Mouse (Mus musculus): ENCODE data around the gene Fto. TPM values are rescaled to one million over a fixed set of nuclear protein-coding genes. Genes with fewer than 3 reads are reported as not detected.

Fto gene
- polyA plus RNA-seq, 1 experiment from 2014 or later = 113 TPM

DNA sequence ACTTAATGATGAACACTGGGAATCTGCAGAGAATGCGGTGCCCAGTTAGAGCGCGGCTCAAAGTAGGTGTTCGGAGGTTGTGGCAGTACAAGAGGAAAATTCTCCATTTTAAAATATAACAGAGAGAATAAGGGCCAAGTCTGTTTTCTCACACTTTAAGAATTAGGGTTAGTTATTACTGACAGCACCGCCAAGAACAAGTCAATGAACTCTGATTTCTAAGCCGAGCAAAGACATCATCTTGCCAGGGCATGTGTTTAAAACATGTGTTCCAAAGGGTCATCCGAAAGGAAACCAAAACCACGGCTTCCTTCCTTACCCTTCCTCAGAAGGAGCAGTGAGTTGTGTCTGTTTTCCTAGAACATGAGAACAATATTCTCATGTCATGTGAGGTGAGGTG lies 226.3 kb downstream of the Fto start:
- Histone ChIP-seq H3K27me3 (ENCODE audit: control insufficient read depth, insufficient read depth, low read length) (no peaks in the 10 kb centered on the region), H3K36me3 (ENCODE audit: control insufficient read depth, insufficient read depth, low read length) (no peaks in the 10 kb centered on the region), H3K4me2 (ENCODE audit: low read depth) (no peak overlapping the region), H3K4me1 (ENCODE audit: control insufficient read depth, insufficient read depth, low read length) (peaks cover 9% of the 10 kb centered on the region), H3K9ac (ENCODE audit: low read length) (no peak overlapping the region), H3K4me3 (ENCODE audit: low read depth, low read length) (no peak overlapping the region), H3K9me3 (ENCODE audit: control insufficient read depth, low read length) (no peaks in the 10 kb centered on the region), H3K27ac (ENCODE audit: low read depth, low read length) (no peak overlapping the region)
- WGBS = 88% methylated on average over 8 of the region's 8 CpGs
- ATAC-seq (ENCODE audit: insufficient read depth, low FRiP score, low TSS enrichment) (no peak), DNase-seq (ENCODE audit: low spot score) (no peak)

DNA sequence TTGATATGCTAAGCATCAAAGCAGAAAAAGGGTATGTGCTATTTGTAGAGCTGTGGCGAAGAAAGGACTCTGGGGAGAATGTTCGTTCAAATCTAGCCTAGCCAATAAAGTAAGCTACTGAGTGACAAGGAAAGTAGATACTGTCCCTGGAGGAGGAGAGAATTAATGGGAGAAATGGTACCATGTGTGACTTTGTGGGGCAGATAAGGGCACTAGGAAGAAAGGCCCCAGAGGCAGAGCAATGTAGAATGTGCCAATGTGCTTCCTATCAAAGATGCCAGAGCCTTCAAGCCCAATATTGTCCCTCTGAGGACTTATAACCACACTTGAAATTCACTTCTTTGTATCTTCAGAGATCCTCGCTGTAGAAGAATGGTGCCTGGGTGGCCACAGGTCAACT lies 227.9 kb downstream of the Fto start:
- WGBS = 97% methylated on average over 3 of the region's 3 CpGs

DNA sequence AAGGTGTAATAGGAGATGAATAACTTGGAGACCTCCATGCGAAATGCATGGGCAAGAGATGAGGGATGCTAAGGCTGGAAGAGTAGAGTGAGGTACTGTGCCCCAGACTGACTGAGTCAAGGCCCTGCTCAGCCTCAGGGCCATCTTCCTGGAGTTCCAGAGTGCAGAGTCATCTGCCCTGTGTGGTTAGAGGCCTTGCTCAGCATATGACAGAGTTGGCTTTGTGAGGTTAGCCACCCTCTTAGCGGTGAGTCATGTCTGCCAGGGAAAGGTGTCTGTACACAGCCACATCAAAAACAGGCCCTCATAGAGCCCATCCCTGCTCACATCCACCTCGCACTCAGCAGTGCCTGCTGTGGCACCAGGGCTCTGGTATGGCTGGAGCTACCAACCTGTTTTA lies 232.2 kb downstream of the Fto start:
- DNase-seq (ENCODE audit: low spot score) (no peak), ATAC-seq (ENCODE audit: insufficient read depth, low FRiP score, low TSS enrichment) (no peak)
- Histone ChIP-seq H3K9me3 (ENCODE audit: control insufficient read depth, low read length) (no peaks in the 10 kb centered on the region), H3K4me2 (ENCODE audit: low read depth) (no peak overlapping the region), H3K36me3 (ENCODE audit: control insufficient read depth, insufficient read depth, low read length) (no peaks in the 10 kb centered on the region), H3K4me1 (ENCODE audit: control insufficient read depth, insufficient read depth, low read length) (no peaks in the 10 kb centered on the region), H3K27ac (ENCODE audit: low read depth, low read length) (no peak overlapping the region), H3K4me3 (ENCODE audit: low read depth, low read length) (no peak overlapping the region), H3K9ac (ENCODE audit: low read length) (no peak overlapping the region), H3K27me3 (ENCODE audit: control insufficient read depth, insufficient read depth, low read length) (no peaks in the 10 kb centered on the region)
- 93% methylated on average over 3 of the region's 3 CpGs for WGBS

More for the DNA sequence above, 227.9 kb downstream of the Fto start:
- H3K4me2 ChIP-seq (ENCODE audit: low read depth) = no peak overlapping the region
- no peak overlapping the region for H3K4me3 ChIP-seq (ENCODE audit: low read depth, low read length)
- ATAC-seq (ENCODE audit: insufficient read depth, low FRiP score, low TSS enrichment) (no peak), DNase-seq (ENCODE audit: low spot score) (no peak)
- peaks cover 7% of the 10 kb centered on the region for H3K4me1 ChIP-seq (ENCODE audit: control insufficient read depth, insufficient read depth, low read length)
- H3K27ac ChIP-seq (ENCODE audit: low read depth, low read length) = no peak overlapping the region
- H3K27me3 ChIP-seq (ENCODE audit: control insufficient read depth, insufficient read depth, low read length) = no peaks in the 10 kb centered on the region
- no peaks in the 10 kb centered on the region for H3K36me3 ChIP-seq (ENCODE audit: control insufficient read depth, insufficient read depth, low read length)
- H3K9ac ChIP-seq (ENCODE audit: low read length) = no peak overlapping the region
- no peaks in the 10 kb centered on the region for H3K9me3 ChIP-seq (ENCODE audit: control insufficient read depth, low read length)

DNA sequence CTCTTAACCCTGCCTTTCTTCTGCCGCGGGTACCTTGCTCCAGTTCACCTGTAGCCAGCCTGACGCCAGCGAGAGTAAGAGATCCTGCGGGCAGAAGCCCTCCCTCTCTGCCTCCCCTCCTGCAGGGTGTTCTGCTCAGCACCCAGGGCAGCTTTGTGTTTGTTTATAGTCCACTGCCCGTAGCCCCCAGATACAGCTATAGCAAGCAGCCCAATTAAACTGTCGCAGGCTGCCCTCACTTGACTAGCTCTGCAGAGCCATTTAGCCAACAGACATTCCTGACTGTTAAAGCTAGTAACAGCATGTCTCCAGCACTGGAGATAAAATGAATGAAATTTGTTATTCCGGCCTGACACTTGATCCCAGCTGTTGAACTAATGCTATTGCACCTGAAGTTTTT lies 233.3 kb downstream of the Fto start:
- Histone ChIP-seq H3K4me2 (ENCODE audit: low read depth) (no peak overlapping the region), H3K9ac (ENCODE audit: low read length) (no peak overlapping the region), H3K27ac (ENCODE audit: low read depth, low read length) (no peak overlapping the region), H3K27me3 (ENCODE audit: control insufficient read depth, insufficient read depth, low read length) (no peaks in the 10 kb centered on the region), H3K36me3 (ENCODE audit: control insufficient read depth, insufficient read depth, low read length) (no peaks in the 10 kb centered on the region), H3K9me3 (ENCODE audit: control insufficient read depth, low read length) (no peaks in the 10 kb centered on the region), H3K4me1 (ENCODE audit: control insufficient read depth, insufficient read depth, low read length) (no peaks in the 10 kb centered on the region; the same call in 1 of the 2 replicates), H3K4me3 (ENCODE audit: low read depth, low read length) (no peak overlapping the region)
- ATAC-seq (ENCODE audit: insufficient read depth, low FRiP score, low TSS enrichment) (no peak), DNase-seq (ENCODE audit: low spot score) (no peak)
- WGBS = 52% methylated on average over 8 of the region's 8 CpGs

DNA sequence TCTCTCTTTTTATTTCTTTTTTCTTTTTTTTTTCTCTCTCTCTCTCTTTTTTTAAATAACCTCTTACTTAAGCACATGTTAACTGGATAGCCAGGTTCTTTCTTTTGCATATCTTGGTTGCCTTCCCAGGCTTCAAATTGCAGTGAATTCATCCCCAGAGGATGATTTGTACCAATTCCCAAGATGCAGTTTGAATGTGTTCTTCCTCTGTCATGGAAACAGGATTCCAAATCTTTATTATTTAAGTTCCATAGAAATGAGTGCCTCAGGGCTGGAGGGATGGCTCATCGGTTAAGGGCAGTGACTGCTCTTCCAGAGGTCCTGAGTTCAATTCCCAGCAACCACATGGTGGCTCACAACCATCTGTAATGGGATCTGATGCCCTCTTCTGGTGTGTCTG lies 236.8 kb downstream of the Fto start:
- H3K4me2 ChIP-seq (ENCODE audit: low read depth) = no peak overlapping the region
- WGBS = 88% methylated on average over 1 of the region's 1 CpGs
- H3K27ac ChIP-seq (ENCODE audit: low read depth, low read length) = no peak overlapping the region
- no peak overlapping the region for H3K4me3 ChIP-seq (ENCODE audit: low read depth, low read length)
- H3K27me3 ChIP-seq (ENCODE audit: control insufficient read depth, insufficient read depth, low read length) = no peaks in the 10 kb centered on the region
- no peaks in the 10 kb centered on the region for H3K9me3 ChIP-seq (ENCODE audit: control insufficient read depth, low read length)
- no peaks in the 10 kb centered on the region for H3K36me3 ChIP-seq (ENCODE audit: control insufficient read depth, insufficient read depth, low read length)
- no peak for ATAC-seq (ENCODE audit: insufficient read depth, low FRiP score, low TSS enrichment)
- H3K9ac ChIP-seq (ENCODE audit: low read length) = no peak overlapping the region
- H3K4me1 ChIP-seq (ENCODE audit: control insufficient read depth, insufficient read depth, low read length) = peaks cover 5% of the 10 kb centered on the region; the same call in 1 of the 2 replicates
- DNase-seq (ENCODE audit: low spot score) = no peak

DNA sequence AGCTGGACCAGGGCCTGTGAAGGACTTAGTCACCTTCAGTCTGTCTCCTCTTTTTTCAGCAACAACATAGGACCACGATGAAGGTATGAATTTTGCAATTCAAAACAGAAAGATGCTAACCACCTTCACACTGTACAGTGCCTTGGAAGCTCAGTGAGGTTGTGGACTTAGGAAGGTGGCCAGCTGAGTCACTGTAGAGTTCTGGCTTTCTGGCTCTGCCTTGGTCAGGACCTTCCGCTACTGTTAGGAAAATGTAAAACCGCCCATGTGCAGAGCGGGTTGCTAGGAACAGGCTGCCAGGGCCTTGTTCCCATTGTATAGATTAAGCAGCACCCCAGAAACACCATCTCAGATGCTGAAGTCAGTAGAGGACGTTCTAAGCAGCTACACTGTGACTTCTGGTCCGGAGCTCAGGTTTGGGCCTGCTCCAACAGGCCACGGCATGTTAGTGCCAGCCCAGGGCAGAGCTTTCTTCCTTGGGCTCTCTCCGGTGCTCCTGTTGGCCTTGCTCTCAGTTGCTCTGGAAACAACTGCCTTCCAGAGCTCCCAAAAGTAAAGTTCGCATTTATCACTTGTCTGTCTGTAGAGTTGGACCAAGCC lies 237.9 kb downstream of the Fto start:
- DNase-seq (ENCODE audit: low spot score) (no peak), ATAC-seq (ENCODE audit: insufficient read depth, low FRiP score, low TSS enrichment) (no peak)
- Histone ChIP-seq H3K4me3 (ENCODE audit: low read depth, low read length) (no peak overlapping the region), H3K27me3 (ENCODE audit: control insufficient read depth, insufficient read depth, low read length) (no peaks in the 10 kb centered on the region), H3K36me3 (ENCODE audit: control insufficient read depth, insufficient read depth, low read length) (no peaks in the 10 kb centered on the region), H3K4me2 (ENCODE audit: low read depth) (no peak overlapping the region), H3K4me1 (ENCODE audit: control insufficient read depth, insufficient read depth, low read length) (peaks cover 5% of the 10 kb centered on the region; the same call in 1 of the 2 replicates), H3K9ac (ENCODE audit: low read length) (no peak overlapping the region), H3K9me3 (ENCODE audit: control insufficient read depth, low read length) (no peaks in the 10 kb centered on the region), H3K27ac (ENCODE audit: low read depth, low read length) (no peak overlapping the region)
- WGBS = 85% methylated on average over 9 of the region's 9 CpGs

DNA sequence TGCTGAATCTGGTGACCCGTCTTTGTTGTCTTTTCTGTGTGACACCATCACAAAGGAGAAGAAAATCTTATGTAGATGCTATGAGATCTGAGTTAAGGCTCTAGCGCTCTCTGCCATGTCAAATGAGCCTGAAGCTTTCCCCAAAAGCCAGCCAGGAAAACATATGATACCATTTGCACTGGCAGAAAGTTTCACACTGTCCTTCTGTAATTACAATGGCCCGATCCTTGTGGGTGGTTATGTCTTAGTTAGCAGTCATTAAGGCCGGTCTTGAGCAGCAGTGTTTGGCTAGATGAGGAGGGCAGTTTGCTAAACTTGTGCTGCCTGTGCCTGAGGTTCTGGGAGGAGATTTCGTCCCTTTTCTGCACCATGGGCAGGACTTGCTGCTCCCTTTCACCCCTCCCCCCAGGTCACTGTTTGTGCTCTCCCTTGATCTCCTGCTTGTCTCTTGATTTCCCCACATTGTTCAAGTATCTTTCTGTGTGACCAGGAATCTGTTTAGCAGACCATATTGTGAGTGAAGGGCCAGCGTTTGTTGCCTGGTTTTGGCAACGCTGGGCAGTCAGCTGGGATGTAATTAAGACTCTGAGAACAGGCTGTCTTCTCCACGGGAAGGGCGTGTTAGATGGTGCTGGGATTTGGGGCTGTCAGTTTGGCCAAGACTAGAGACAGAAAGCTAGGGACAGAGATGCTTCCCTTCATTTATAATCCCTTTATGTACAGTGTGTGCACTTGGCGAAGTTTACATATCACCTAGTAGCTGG lies 238.6 kb downstream of the Fto start:
- no peak overlapping the region for H3K4me2 ChIP-seq (ENCODE audit: low read depth)
- ATAC-seq (ENCODE audit: insufficient read depth, low FRiP score, low TSS enrichment) = no peak
- 43% methylated on average over 10 of the region's 10 CpGs for WGBS
- no peaks in the 10 kb centered on the region for H3K27me3 ChIP-seq (ENCODE audit: control insufficient read depth, insufficient read depth, low read length)
- H3K4me1 ChIP-seq (ENCODE audit: control insufficient read depth, insufficient read depth, low read length) = peaks cover 5% of the 10 kb centered on the region; the same call in 1 of the 2 replicates
- no peak overlapping the region for H3K9ac ChIP-seq (ENCODE audit: low read length)
- no peaks in the 10 kb centered on the region for H3K36me3 ChIP-seq (ENCODE audit: control insufficient read depth, insufficient read depth, low read length)
- H3K9me3 ChIP-seq (ENCODE audit: control insufficient read depth, low read length) = no peaks in the 10 kb centered on the region
- no peak for DNase-seq (ENCODE audit: low spot score)
- no peak overlapping the region for H3K27ac ChIP-seq (ENCODE audit: low read depth, low read length)
- no peak overlapping the region for H3K4me3 ChIP-seq (ENCODE audit: low read depth, low read length)

DNA sequence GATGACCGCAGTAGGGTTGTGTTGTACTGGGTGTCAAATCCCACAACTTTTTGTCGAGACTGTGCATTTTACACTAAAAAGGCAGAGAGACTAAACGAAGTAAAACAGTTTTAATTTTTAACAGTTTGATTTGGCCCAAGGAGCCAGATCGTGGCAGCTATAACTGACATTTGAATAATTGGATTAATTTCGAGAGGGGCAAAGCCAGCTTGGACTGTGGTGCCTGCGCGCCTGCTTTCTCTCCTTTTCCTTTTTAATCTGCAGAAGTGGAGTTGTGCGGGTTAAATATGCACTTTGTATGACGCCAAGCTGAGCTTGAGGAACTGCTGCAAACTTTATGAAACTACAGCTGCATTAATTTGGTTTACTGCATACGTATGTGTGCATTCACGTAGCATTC lies 239.3 kb downstream of the Fto start:
- WGBS = 94% methylated on average over 11 of the region's 11 CpGs
- Histone ChIP-seq H3K4me3 (ENCODE audit: low read depth, low read length) (no peak overlapping the region), H3K9ac (ENCODE audit: low read length) (no peak overlapping the region), H3K4me2 (ENCODE audit: low read depth) (no peak overlapping the region), H3K4me1 (ENCODE audit: control insufficient read depth, insufficient read depth, low read length) (peaks cover 5% of the 10 kb centered on the region; the same call in 1 of the 2 replicates), H3K27me3 (ENCODE audit: control insufficient read depth, insufficient read depth, low read length) (no peaks in the 10 kb centered on the region), H3K27ac (ENCODE audit: low read depth, low read length) (no peak overlapping the region), H3K9me3 (ENCODE audit: control insufficient read depth, low read length) (no peaks in the 10 kb centered on the region), H3K36me3 (ENCODE audit: control insufficient read depth, insufficient read depth, low read length) (no peaks in the 10 kb centered on the region)
- ATAC-seq (ENCODE audit: insufficient read depth, low FRiP score, low TSS enrichment) (no peak), DNase-seq (ENCODE audit: low spot score) (no peak)

DNA sequence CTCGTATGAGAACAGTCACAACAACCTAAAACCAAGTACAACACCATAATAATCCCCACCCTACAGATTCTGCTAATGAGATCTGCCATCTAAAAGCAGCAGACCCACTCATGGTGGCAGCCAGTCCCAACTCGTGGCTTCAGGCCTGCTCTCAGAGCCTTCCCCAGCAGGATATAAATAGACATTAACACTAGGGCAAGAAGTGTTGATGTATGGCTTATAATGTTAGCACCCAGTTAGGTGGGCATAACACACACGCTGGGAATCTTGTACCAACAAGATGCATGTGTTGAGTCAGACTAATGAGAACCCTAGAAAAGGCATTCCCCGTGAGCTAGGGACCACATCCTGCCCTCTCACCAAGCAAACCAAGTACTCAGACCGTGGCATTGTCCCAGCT lies 240.1 kb downstream of the Fto start:
- H3K4me3 ChIP-seq (ENCODE audit: low read depth, low read length) = no peak overlapping the region
- peaks cover 5% of the 10 kb centered on the region; the same call in 1 of the 2 replicates for H3K4me1 ChIP-seq (ENCODE audit: control insufficient read depth, insufficient read depth, low read length)
- DNase-seq (ENCODE audit: low spot score) (no peak), ATAC-seq (ENCODE audit: insufficient read depth, low FRiP score, low TSS enrichment) (no peak)
- no peak overlapping the region for H3K4me2 ChIP-seq (ENCODE audit: low read depth)
- H3K36me3 ChIP-seq (ENCODE audit: control insufficient read depth, insufficient read depth, low read length) = no peaks in the 10 kb centered on the region
- no peak overlapping the region for H3K27ac ChIP-seq (ENCODE audit: low read depth, low read length)
- no peak overlapping the region for H3K9ac ChIP-seq (ENCODE audit: low read length)
- H3K27me3 ChIP-seq (ENCODE audit: control insufficient read depth, insufficient read depth, low read length) = no peaks in the 10 kb centered on the region
- 78% methylated on average over 5 of the region's 5 CpGs for WGBS
- no peaks in the 10 kb centered on the region for H3K9me3 ChIP-seq (ENCODE audit: control insufficient read depth, low read length)

All from neural tube, embryonic 11.5 days (tissue).